Mouse (Mus musculus) C2C12 (cell line): ENCODE measurements around the gene Fdx1.

Experiments
- CTCF ChIP-seq: IDR thresholded peaks from one replicate; pipeline ENCODE4 v1.5.1; 2011; ENCODE audit not compliant: control insufficient read depth, insufficient read depth, insufficient read length
- MAX ChIP-seq: IDR thresholded peaks from one replicate; pipeline ENCODE4 v1.6.1; 2011; ENCODE audit warnings: mild to moderate bottlenecking, control low read depth
- MYOG ChIP-seq: IDR thresholded peaks from one replicate; pipeline ENCODE4 v1.6.1; 2011; ENCODE audit not compliant: control insufficient read depth, insufficient read length; ENCODE audit errors: extremely low read depth
- USF1 ChIP-seq: IDR thresholded peaks from one replicate; pipeline ENCODE4 v1.6.1; 2011; ENCODE audit warnings: low read depth, mild to moderate bottlenecking, control low read depth, moderate library complexity

GRCm38 (mm10) chr9:51926629-51927028, 36.7 kb downstream of the Fdx1 start:
- TF ChIP-seq CTCF (no peak), MAX (no peak), MYOG (no peak), USF1 (no peak)
